Mouse (Mus musculus): ENCODE results near the gene Cebpzos. TPM values are rescaled to one million over a fixed set of nuclear protein-coding genes. Genes with fewer than 3 reads are reported as not detected.

The Cebpzos gene
- polyA plus RNA-seq, 1 experiment from 2014 or later = 136 TPM

GRCm38 (mm10) chr17:78938927-78939326 lies 22.6 kb downstream of the Cebpzos start:
- TF ChIP-seq CTCF (IDR thresholded peaks at IDR 0.05; ENCODE audit: low read depth) (no peak), EP300 (optimal IDR thresholded peaks at IDR 0.05) (no peak)
- H3K9ac ChIP-seq (ENCODE audit: low read length) = no peak overlapping the region
- H3K9me3 ChIP-seq (ENCODE audit: control insufficient read depth, low read length) = no peaks in the 10 kb centered on the region
- no peaks in the 10 kb centered on the region; the same call in 1 of the 2 replicates for H3K36me3 ChIP-seq (ENCODE audit: control insufficient read depth, insufficient read depth, low read length)
- H3K4me3 ChIP-seq (ENCODE audit: low read depth, low read length) = no peak overlapping the region
- 88% methylated on average over 4 of the region's 4 CpGs for WGBS
- H3K4me1 ChIP-seq (replicated peaks; ENCODE audit: control insufficient read depth, insufficient read depth) = no peaks in the 10 kb centered on the region
- no peak overlapping the region for H3K4me2 ChIP-seq (replicated peaks; ENCODE audit: low read depth)
- H3K27me3 ChIP-seq (ENCODE audit: control insufficient read depth, insufficient read depth, low read length) = no peaks in the 10 kb centered on the region
- DNase-seq (ENCODE audit: low spot score) (no peak), ATAC-seq (ENCODE audit: low FRiP score, low TSS enrichment) (no peak)
- no peak overlapping the region for H3K27ac ChIP-seq (replicated peaks)

GRCm38 (mm10) chr17:78942579-78942978 lies 26.3 kb downstream of the Cebpzos start:
- ATAC-seq (ENCODE audit: low FRiP score, low TSS enrichment) (no peak), DNase-seq (ENCODE audit: low spot score) (no peak)
- Histone ChIP-seq H3K36me3 (ENCODE audit: control insufficient read depth, insufficient read depth, low read length) (peaks cover 3% of the 10 kb centered on the region; the same call in 1 of the 2 replicates), H3K4me1 (replicated peaks; ENCODE audit: control insufficient read depth, insufficient read depth) (no peaks in the 10 kb centered on the region), H3K9ac (ENCODE audit: low read length) (no peak overlapping the region), H3K9me3 (ENCODE audit: control insufficient read depth, low read length) (no peaks in the 10 kb centered on the region), H3K4me2 (replicated peaks; ENCODE audit: low read depth) (no peak overlapping the region), H3K27ac (replicated peaks) (no peak overlapping the region), H3K4me3 (ENCODE audit: low read depth, low read length) (no peak overlapping the region), H3K27me3 (ENCODE audit: control insufficient read depth, insufficient read depth, low read length) (no peaks in the 10 kb centered on the region)
- WGBS = 44% methylated on average over 11 of the region's 11 CpGs
- TF ChIP-seq CTCF (IDR thresholded peaks at IDR 0.05; ENCODE audit: low read depth) (no peak), EP300 (optimal IDR thresholded peaks at IDR 0.05) (no peak)

GRCm38 (mm10) chr17:78951225-78951624 lies 34.9 kb downstream of the Cebpzos start:
- Histone ChIP-seq H3K27ac (replicated peaks) (no peak overlapping the region), H3K4me1 (replicated peaks; ENCODE audit: control insufficient read depth, insufficient read depth) (no peaks in the 10 kb centered on the region), H3K9ac (ENCODE audit: low read length) (no peak overlapping the region), H3K4me2 (replicated peaks; ENCODE audit: low read depth) (no peak overlapping the region), H3K4me3 (ENCODE audit: low read depth, low read length) (no peak overlapping the region), H3K9me3 (ENCODE audit: control insufficient read depth, low read length) (no peaks in the 10 kb centered on the region), H3K27me3 (ENCODE audit: control insufficient read depth, insufficient read depth, low read length) (no peaks in the 10 kb centered on the region), H3K36me3 (ENCODE audit: control insufficient read depth, insufficient read depth, low read length) (peaks cover 20% of the 10 kb centered on the region; the same call in 1 of the 2 replicates)
- 95% methylated on average over 5 of the region's 5 CpGs for WGBS
- ATAC-seq (ENCODE audit: low FRiP score, low TSS enrichment) (no peak), DNase-seq (ENCODE audit: low spot score) (no peak)
- TF ChIP-seq CTCF (IDR thresholded peaks at IDR 0.05; ENCODE audit: low read depth) = no peak
- no peak for TF ChIP-seq EP300 (optimal IDR thresholded peaks at IDR 0.05)

GRCm38 (mm10) chr17:78952070-78952469 lies 35.8 kb downstream of the Cebpzos start:
- no peak for ATAC-seq (ENCODE audit: low FRiP score, low TSS enrichment)
- Histone ChIP-seq H3K27me3 (ENCODE audit: control insufficient read depth, insufficient read depth, low read length) (no peaks in the 10 kb centered on the region), H3K4me3 (ENCODE audit: low read depth, low read length) (no peak overlapping the region), H3K9ac (ENCODE audit: low read length) (no peak overlapping the region), H3K4me2 (replicated peaks; ENCODE audit: low read depth) (no peak overlapping the region), H3K36me3 (ENCODE audit: control insufficient read depth, insufficient read depth, low read length) (peaks cover 17% of the 10 kb centered on the region; the same call in 1 of the 2 replicates), H3K27ac (replicated peaks) (no peak overlapping the region), H3K9me3 (ENCODE audit: control insufficient read depth, low read length) (no peaks in the 10 kb centered on the region), H3K4me1 (replicated peaks; ENCODE audit: control insufficient read depth, insufficient read depth) (no peaks in the 10 kb centered on the region)
- DNase-seq (ENCODE audit: low spot score) = no peak
- TF ChIP-seq CTCF (IDR thresholded peaks at IDR 0.05; ENCODE audit: low read depth) = no peak
- TF ChIP-seq EP300 (optimal IDR thresholded peaks at IDR 0.05) = no peak
- 85% methylated on average over 5 of the region's 5 CpGs for WGBS

GRCm38 (mm10) chr17:78953240-78953639 lies 36.9 kb downstream of the Cebpzos start:
- DNase-seq (ENCODE audit: low spot score) (no peak), ATAC-seq (ENCODE audit: low FRiP score, low TSS enrichment) (no peak)
- Histone ChIP-seq H3K9me3 (ENCODE audit: control insufficient read depth, low read length) (no peaks in the 10 kb centered on the region), H3K9ac (ENCODE audit: low read length) (no peak overlapping the region), H3K4me1 (replicated peaks; ENCODE audit: control insufficient read depth, insufficient read depth) (no peaks in the 10 kb centered on the region), H3K36me3 (ENCODE audit: control insufficient read depth, insufficient read depth, low read length) (peaks cover 18% of the 10 kb centered on the region; the same call in 1 of the 2 replicates), H3K27ac (replicated peaks) (no peak overlapping the region), H3K4me3 (ENCODE audit: low read depth, low read length) (no peak overlapping the region), H3K27me3 (ENCODE audit: control insufficient read depth, insufficient read depth, low read length) (no peaks in the 10 kb centered on the region), H3K4me2 (replicated peaks; ENCODE audit: low read depth) (no peak overlapping the region)
- 62% methylated on average over 8 of the region's 8 CpGs for WGBS
- TF ChIP-seq CTCF (IDR thresholded peaks at IDR 0.05; ENCODE audit: low read depth) (no peak), EP300 (optimal IDR thresholded peaks at IDR 0.05) (no peak)

GRCm38 (mm10) chr17:78959473-78959872 lies 43.2 kb downstream of the Cebpzos start:
- Histone ChIP-seq H3K4me2 (replicated peaks; ENCODE audit: low read depth) (no peak overlapping the region), H3K4me3 (ENCODE audit: low read depth, low read length) (no peak overlapping the region), H3K9ac (ENCODE audit: low read length) (no peak overlapping the region), H3K36me3 (ENCODE audit: control insufficient read depth, insufficient read depth, low read length) (peaks cover 23% of the 10 kb centered on the region; the same call in 1 of the 2 replicates), H3K27ac (replicated peaks) (no peak overlapping the region), H3K9me3 (ENCODE audit: control insufficient read depth, low read length) (no peaks in the 10 kb centered on the region), H3K27me3 (ENCODE audit: control insufficient read depth, insufficient read depth, low read length) (no peaks in the 10 kb centered on the region), H3K4me1 (replicated peaks; ENCODE audit: control insufficient read depth, insufficient read depth) (no peaks in the 10 kb centered on the region)
- 80% methylated on average over 6 of the region's 6 CpGs for WGBS
- TF ChIP-seq EP300 (optimal IDR thresholded peaks at IDR 0.05) = no peak
- TF ChIP-seq CTCF (IDR thresholded peaks at IDR 0.05; ENCODE audit: low read depth) = no peak
- ATAC-seq (ENCODE audit: low FRiP score, low TSS enrichment) (no peak), DNase-seq (ENCODE audit: low spot score) (no peak)
